Comparison of ENCODE assay signal across 8 mouse cellular contexts in genomic region chr5:64883491-64883890, GRCm38 (mm10). TPM values are rescaled to one million over a fixed set of nuclear protein-coding genes. Genes with fewer than 3 reads are reported as not detected.
DNase-seq lines count a peak whose midpoint lies in the region; ATAC-seq lines count a peak whose summit lies in the region.

No protein-coding gene starts in this region.

- 8% methylated on average over 4 of the region's 4 CpGs for WGBS in hindbrain, embryonic 10.5 days
- WGBS in hindbrain, embryonic 12.5 days = 10% methylated on average over 4 of the region's 4 CpGs
- WGBS in heart, embryonic 16.5 days = 3% methylated on average over 4 of the region's 4 CpGs
- 1% methylated on average over 4 of the region's 4 CpGs for WGBS in liver, embryonic 13.5 days (ENCODE audit: insufficient replicate concordance)
- 6% methylated on average over 4 of the region's 4 CpGs for WGBS in neural tube, embryonic 15.5 days

- H3K4me1 ChIP-seq in hindbrain, embryonic 10.5 days (replicated peaks) = peaks cover 22% of the 10 kb centered on the region
- peaks cover 2% of the 10 kb centered on the region for H3K4me1 ChIP-seq in hindbrain, embryonic 12.5 days
- H3K4me1 ChIP-seq in heart, embryonic 16.5 days (ENCODE audit: control insufficient read depth, insufficient read depth, low read length) = peaks cover 18% of the 10 kb centered on the region
- peaks cover 14% of the 10 kb centered on the region for H3K4me1 ChIP-seq in liver, embryonic 13.5 days (replicated peaks)
- H3K4me1 ChIP-seq in neural tube, embryonic 15.5 days = peaks cover 11% of the 10 kb centered on the region

- H3K27ac ChIP-seq in hindbrain, embryonic 10.5 days = no peak overlapping the region
- H3K27ac ChIP-seq in hindbrain, embryonic 12.5 days = no peak overlapping the region
- H3K27ac ChIP-seq in heart, embryonic 16.5 days (ENCODE audit: low read length) = peak overlapping the region; percentile 80
- peak overlapping the region; percentile 68; the same call in 1 of the 2 replicates for H3K27ac ChIP-seq in liver, embryonic 13.5 days
- no peak overlapping the region for H3K27ac ChIP-seq in neural tube, embryonic 15.5 days (replicated peaks)

- H3K4me2 ChIP-seq in hindbrain, embryonic 12.5 days (replicated peaks) = no peak overlapping the region
- H3K4me2 ChIP-seq in heart, embryonic 16.5 days (ENCODE audit: low read depth, low read length) = peak overlapping the region; percentile 50
- H3K4me2 ChIP-seq in liver, embryonic 13.5 days = peak overlapping the region; percentile 45
- no peak overlapping the region for H3K4me2 ChIP-seq in neural tube, embryonic 15.5 days

- no peak overlapping the region for H3K9ac ChIP-seq in hindbrain, embryonic 12.5 days
- no peak overlapping the region for H3K9ac ChIP-seq in heart, embryonic 16.5 days (ENCODE audit: low read length)
- no peak overlapping the region for H3K9ac ChIP-seq in liver, embryonic 13.5 days
- H3K9ac ChIP-seq in neural tube, embryonic 15.5 days (replicated peaks) = no peak overlapping the region

- peaks cover 2% of the 10 kb centered on the region; the same call in 1 of the 2 replicates for H3K9me3 ChIP-seq in hindbrain, embryonic 10.5 days
- 0 out of 2 replicates have a peak, but pooled peaks cover under 1% of the 10 kb centered on the region for H3K9me3 ChIP-seq in hindbrain, embryonic 12.5 days (replicated peaks)
- no peaks in the 10 kb centered on the region; the same call in 1 of the 2 replicates for H3K9me3 ChIP-seq in heart, embryonic 16.5 days (replicated peaks; ENCODE audit: control insufficient read depth, low read length)
- H3K9me3 ChIP-seq in liver, embryonic 13.5 days (replicated peaks) = no peaks in the 10 kb centered on the region
- H3K9me3 ChIP-seq in neural tube, embryonic 15.5 days (replicated peaks) = no peaks in the 10 kb centered on the region

- ATAC-seq in hindbrain, embryonic 12.5 days (ENCODE audit: low FRiP score) = no peak
- ATAC-seq in CD4-positive, CD25-positive, alpha-beta regulatory T cell, adult 4 months = peak; percentile 50
- ATAC-seq in heart, embryonic 16.5 days (replicated peaks; ENCODE audit: extremely low read depth, insufficient read depth, low FRiP score) = no peak
- no peak for ATAC-seq in liver, embryonic 13.5 days (ENCODE audit: low read depth)
- peak; percentile 60 for ATAC-seq in neural tube, embryonic 15.5 days (ENCODE audit: low FRiP score)

- H3K36me3 ChIP-seq in hindbrain, embryonic 10.5 days = no peaks in the 10 kb centered on the region
- no peaks in the 10 kb centered on the region for H3K36me3 ChIP-seq in hindbrain, embryonic 12.5 days
- H3K36me3 ChIP-seq in heart, embryonic 16.5 days (ENCODE audit: control insufficient read depth, insufficient read depth) = no peaks in the 10 kb centered on the region
- H3K36me3 ChIP-seq in liver, embryonic 13.5 days = no peaks in the 10 kb centered on the region
- H3K36me3 ChIP-seq in neural tube, embryonic 15.5 days = no peaks in the 10 kb centered on the region

- H3K27me3 ChIP-seq in hindbrain, embryonic 10.5 days (ENCODE audit: insufficient read depth, poor library complexity, severe bottlenecking) = no peaks in the 10 kb centered on the region
- no peaks in the 10 kb centered on the region for H3K27me3 ChIP-seq in hindbrain, embryonic 12.5 days
- H3K27me3 ChIP-seq in heart, embryonic 16.5 days (ENCODE audit: control insufficient read depth, insufficient read depth, low read length) = no peaks in the 10 kb centered on the region
- H3K27me3 ChIP-seq in liver, embryonic 13.5 days = no peaks in the 10 kb centered on the region
- no peaks in the 10 kb centered on the region for H3K27me3 ChIP-seq in neural tube, embryonic 15.5 days (replicated peaks)

- peak; percentile 42 for DNase-seq in hindbrain, embryonic 10.5 days (ENCODE audit: low spot score)
- peak; percentile 44 for DNase-seq in c-Kit-positive CD71-positive TER-119-positive erythroid progenitor cells, embryonic 14.5 days (ENCODE audit: low spot score)
- DNase-seq in liver, embryonic 13.5 days = no peak
- DNase-seq in testis, postnatal 14 days (ENCODE audit: low spot score) = no peak

- H3K4me3 ChIP-seq in hindbrain, embryonic 10.5 days = no peak overlapping the region
- no peak overlapping the region for H3K4me3 ChIP-seq in hindbrain, embryonic 12.5 days
- H3K4me3 ChIP-seq in heart, embryonic 16.5 days (ENCODE audit: low read length) = no peak overlapping the region
- H3K4me3 ChIP-seq in liver, embryonic 13.5 days (replicated peaks) = no peak overlapping the region
- no peak overlapping the region for H3K4me3 ChIP-seq in neural tube, embryonic 15.5 days (replicated peaks)

RNA-seq across cellular contexts. Expression of gene Tlr1, which starts 49.9 kb away (rescaled TPM):
- 0.15 and 0.52 TPM in 2 replicates for polyA plus RNA-seq in hindbrain, embryonic 10.5 days (2016; fragmentation: Nextera tagmentation; extraction: Ambion mirVana)
- 0.53 and 0.62 TPM in 2 replicates for polyA plus RNA-seq in hindbrain, embryonic 12.5 days (2016; fragmentation: Nextera tagmentation; extraction: Ambion mirVana)
- polyA plus RNA-seq in CD4-positive, CD25-positive, alpha-beta regulatory T cell, adult 4 months (2017; shearing (Covaris generic)) = 10 to 100 TPM; 74.7 to 91.5 TPM
- polyA plus RNA-seq in heart, embryonic 16.5 days (2015; fragmentation: Nextera tagmentation; extraction: Ambion mirVana) = 0.49 and 0.81 TPM in 2 replicates
- 0.71 and 0.95 TPM in 2 replicates for polyA plus RNA-seq in liver, embryonic 13.5 days (2015; fragmentation: Nextera tagmentation; extraction: Ambion mirVana)
- polyA plus RNA-seq in neural tube, embryonic 15.5 days (2015; fragmentation: Nextera tagmentation; extraction: Ambion mirVana) = 0.52 and 1.00 TPM in 2 replicates

Comparison
In these comparisons a context has a peak if more than half of its experiments do, and no peak if none do; other contexts are left out.
1. DNase-seq: peak in hindbrain, embryonic 10.5 days (single experiment) and c-Kit-positive CD71-positive TER-119-positive erythroid progenitor cells, embryonic 14.5 days (single experiment); none in liver, embryonic 13.5 days (single experiment) and testis, postnatal 14 days (single experiment).
2. H3K27ac ChIP-seq: peak in heart, embryonic 16.5 days (single experiment) and liver, embryonic 13.5 days (single experiment); none in hindbrain, embryonic 10.5 days (single experiment), hindbrain, embryonic 12.5 days (single experiment) and neural tube, embryonic 15.5 days (single experiment).
3. ATAC-seq: peak in CD4-positive, CD25-positive, alpha-beta regulatory T cell, adult 4 months (single experiment) and neural tube, embryonic 15.5 days (single experiment); none in hindbrain, embryonic 12.5 days (single experiment), heart, embryonic 16.5 days (single experiment) and liver, embryonic 13.5 days (single experiment).
4. H3K4me2 ChIP-seq: peak in heart, embryonic 16.5 days (single experiment) and liver, embryonic 13.5 days (single experiment); none in hindbrain, embryonic 12.5 days (single experiment) and neural tube, embryonic 15.5 days (single experiment).
5. RNA of gene Tlr1, which starts 49.9 kb away (polyA plus RNA-seq): 74.7 to 91.5 TPM in CD4-positive, CD25-positive, alpha-beta regulatory T cell, adult 4 months; 0.49 to 0.81 TPM in heart, embryonic 16.5 days, 0.71 to 0.95 TPM in liver, embryonic 13.5 days, 0.53 to 0.62 TPM in hindbrain, embryonic 12.5 days, 0.52 to 1.00 TPM in neural tube, embryonic 15.5 days and 0.15 to 0.52 TPM in hindbrain, embryonic 10.5 days; every median in the first group is over 10 times any median in the second.